Mouse (Mus musculus) lung, postnatal 14 days (tissue): Measurements from ENCODE around the gene Mctp1.
"Not testable (repeated sequence)": the region's sequence is repeated elsewhere in the genome, so short reads cannot be mapped to it uniquely, and the experiment has no call there.

Experiments used
- DNase-seq: peaks from one replicate; pipeline ENCODE4 v3.0.0; 2021

The Mctp1 gene

GRCm38 (mm10) chr13:76971046-76971445 is 586.7 kb downstream of the Mctp1 start:
- not testable (repeated sequence) for DNase-seq

- no peak for DNase-seq
These were observed 618.3 kb downstream of the Mctp1 start for GRCm38 (mm10) chr13:77002628-77003027.

- no peak for DNase-seq
These were observed 619.3 kb downstream of the Mctp1 start for GRCm38 (mm10) chr13:77003684-77004083.

- DNase-seq, result no peak
These were observed 634.5 kb downstream of the Mctp1 start for GRCm38 (mm10) chr13:77018851-77019250.

GRCm38 (mm10) chr13:77029594-77029993 is 645.3 kb downstream of the Mctp1 start:
- DNase-seq, result no peak

GRCm38 (mm10) chr13:77043375-77043774 is 659.0 kb downstream of the Mctp1 start:
- DNase-seq, result no peak

GRCm38 (mm10) chr13:77045375-77045774 is 661.0 kb downstream of the Mctp1 start:
- DNase-seq, result no peak

GRCm38 (mm10) chr13:77046416-77046815 is 662.1 kb downstream of the Mctp1 start:
- no peak for DNase-seq

GRCm38 (mm10) chr13:77047179-77047931 is 663.0 kb downstream of the Mctp1 start:
- DNase-seq, result peak; percentile 4

GRCm38 (mm10) chr13:77048461-77048860 is 664.1 kb downstream of the Mctp1 start:
- DNase-seq, result no peak

GRCm38 (mm10) chr13:77049736-77050135 is 665.4 kb downstream of the Mctp1 start:
- no peak for DNase-seq

- no peak for DNase-seq
These were observed 678.9 kb downstream of the Mctp1 start for GRCm38 (mm10) chr13:77063221-77063620.

GRCm38 (mm10) chr13:77068847-77069246 is 684.5 kb downstream of the Mctp1 start:
- DNase-seq, result no peak

- no peak for DNase-seq
These were observed 687.7 kb downstream of the Mctp1 start for GRCm38 (mm10) chr13:77072030-77072429.
